Mouse (Mus musculus) heart, embryonic 13.5 days (tissue): ENCODE data around the gene Kcns3. TPM values are rescaled to one million over a fixed set of nuclear protein-coding genes. Genes with fewer than 3 reads are reported as not detected.

Source experiments
- ATAC-seq: fragments of 200-750 bp; cut with Nextera tagmentation; 2 replicates; pipeline ENCODE4 v1.8.0; 2017; ENCODE audit warnings: moderate TSS enrichment; ENCODE audit not compliant: insufficient number of reproducible peaks, low FRiP score, low TSS enrichment; ENCODE audit errors: extremely low read depth
- H3K27ac ChIP-seq: fragments of 300-500 bp; sonication (generic); replicated peaks from 2 replicates; pipeline ENCODE4 v1.5.1; 2015; ENCODE audit warnings: moderate library complexity, mild to moderate bottlenecking, inconsistent platforms
- H3K27me3 ChIP-seq: fragments of 300-500 bp; sonication (generic); replicated peaks from 2 replicates; pipeline ENCODE4 v1.6.1; 2015; ENCODE audit warnings: mild to moderate bottlenecking, inconsistent platforms
- H3K36me3 ChIP-seq: fragments of 300-500 bp; sonication (generic); 2 replicates; pipeline ENCODE4 v1.6.1; 2015; ENCODE audit warnings: mild to moderate bottlenecking, inconsistent platforms
- H3K4me1 ChIP-seq: fragments of 300-500 bp; sonication (generic); 2 replicates; pipeline ENCODE4 v1.6.1; 2015; ENCODE audit warnings: inconsistent platforms
- H3K4me2 ChIP-seq: fragments of 300-500 bp; sonication (generic); 2 replicates; pipeline ENCODE4 v1.6.1; 2015; ENCODE audit warnings: inconsistent platforms, mild to moderate bottlenecking, moderate library complexity
- H3K4me3 ChIP-seq: fragments of 300-500 bp; sonication (generic); 2 replicates; pipeline ENCODE4 v1.5.1; 2015; ENCODE audit warnings: moderate library complexity, mild to moderate bottlenecking, inconsistent platforms
- H3K9ac ChIP-seq: fragments of 300-500 bp; sonication (generic); 2 replicates; pipeline ENCODE4 v1.6.1; 2015; ENCODE audit warnings: inconsistent platforms, mild to moderate bottlenecking, moderate library complexity
- H3K9me3 ChIP-seq: fragments of 300-500 bp; sonication (generic); 2 replicates; pipeline ENCODE4 v1.6.1; 2016; ENCODE audit warnings: inconsistent platforms
- WGBS: fragments of 180-500 bp; shearing (Covaris S2); methylation state at CpG from one replicate; pipeline ENCODE4 v1.1.7; 2015; ENCODE audit warnings: mixed read lengths; 5-methylcytosine and 5-hydroxymethylcytosine counted together
- polyA plus RNA-seq: library from polyadenylated mRNA; unstranded; fragments of >200 nt; fragmentation: Nextera tagmentation; extraction: Ambion mirVana; gene quantifications from 2 replicates; pipeline ENCODE4 v1.2.1, GENCODE M21; 2015

Kcns3 gene
- polyA plus RNA-seq, 1 experiment from 2014 or later = 0.24 TPM

DNA sequence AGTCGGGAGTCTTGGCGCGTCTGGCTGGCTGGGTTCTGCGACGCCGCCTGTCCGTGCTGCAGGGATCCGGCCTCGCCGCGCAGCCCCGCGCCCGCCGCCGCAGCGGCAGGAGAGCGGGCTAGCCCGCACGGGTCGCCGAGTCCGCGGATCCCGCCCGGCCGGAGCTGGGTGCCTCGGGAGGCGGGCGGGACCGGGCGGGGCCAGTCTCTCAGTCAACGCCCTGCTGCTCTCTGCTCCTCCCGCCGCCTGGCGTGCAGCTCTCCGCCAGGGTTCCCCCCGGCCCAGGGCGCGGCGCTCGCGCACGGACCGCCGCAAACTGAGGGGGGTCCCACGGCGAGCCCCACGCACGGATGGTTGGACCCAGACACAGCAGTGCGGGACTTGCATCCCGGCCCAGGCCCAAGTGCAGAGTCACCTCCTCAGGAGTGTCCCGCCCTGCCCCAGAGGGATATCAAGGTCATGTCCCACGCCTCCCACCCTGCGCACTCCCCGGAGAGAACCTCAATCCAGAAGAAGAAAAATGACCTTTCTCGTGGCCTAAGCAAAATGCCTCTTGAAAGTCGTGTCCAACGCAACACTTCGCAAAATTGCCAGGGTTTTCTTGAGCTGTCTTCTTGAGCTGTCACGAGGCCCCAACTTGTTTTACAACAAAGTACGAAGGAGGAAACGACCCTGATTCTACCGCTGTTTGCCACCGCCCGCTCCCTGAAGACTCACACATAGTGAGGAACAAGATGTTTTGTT, 492 bp downstream of the Kcns3 start:
- 1% methylated on average over 29 of the region's 66 CpGs for WGBS
- Histone ChIP-seq H3K9me3 (no peaks in the 10 kb centered on the region), H3K9ac (peak overlapping the region; percentile 74), H3K4me1 (peaks cover 7% of the 10 kb centered on the region), H3K27me3 (peaks cover 67% of the 10 kb centered on the region), H3K4me3 (peak overlapping the region; percentile 67), H3K4me2 (peak overlapping the region; percentile 98), H3K27ac (no peak overlapping the region), H3K36me3 (no peaks in the 10 kb centered on the region)
- ATAC-seq = peak; percentile 48; the same call in 1 of the 2 replicates

DNA sequence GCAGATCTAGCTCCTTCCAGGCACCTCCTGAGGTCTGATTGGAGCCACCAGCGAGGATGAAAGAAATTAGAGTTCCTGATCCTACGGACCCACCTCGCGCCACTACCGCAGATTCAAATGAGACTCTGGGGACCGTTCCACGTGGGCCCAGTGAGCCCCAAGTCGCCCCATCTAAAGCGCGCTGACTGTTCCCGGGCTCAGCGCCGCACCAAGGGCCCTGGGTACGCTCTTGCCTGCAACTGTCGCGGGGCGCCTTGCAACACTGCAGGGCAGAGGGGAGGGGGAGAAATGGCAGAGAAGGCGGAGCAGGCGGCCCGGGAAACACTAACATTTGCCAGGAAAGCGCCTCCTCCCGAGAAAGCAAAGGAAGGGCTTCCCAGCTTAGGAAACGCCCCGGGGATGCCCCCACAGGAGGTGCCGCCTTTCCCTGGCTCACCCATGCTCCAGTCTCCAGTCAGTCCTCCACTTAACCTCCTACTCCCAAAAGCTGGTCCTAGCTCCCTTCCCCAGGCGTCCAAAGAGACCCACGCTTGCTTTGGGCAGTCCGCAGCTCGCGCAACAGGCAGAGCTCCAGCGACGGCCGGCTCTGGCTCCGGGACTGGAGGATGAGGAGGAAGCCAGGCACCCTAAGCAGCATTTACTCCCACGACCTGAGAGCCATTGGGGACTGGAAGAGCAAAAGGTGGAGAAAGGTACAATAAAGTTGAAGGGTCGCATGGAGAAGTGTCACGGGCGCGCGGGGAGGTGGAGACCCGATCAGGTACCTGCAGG, 1.2 kb downstream of the Kcns3 start:
- Histone ChIP-seq H3K4me3 (peak overlapping the region; percentile 67), H3K9ac (peak overlapping the region; percentile 74), H3K27me3 (peaks cover 67% of the 10 kb centered on the region), H3K9me3 (no peaks in the 10 kb centered on the region), H3K27ac (no peak overlapping the region), H3K4me2 (peak overlapping the region; percentile 98), H3K36me3 (no peaks in the 10 kb centered on the region), H3K4me1 (peaks cover 7% of the 10 kb centered on the region)
- ATAC-seq = no peak
- under 1% methylated on average over 40 of the region's 41 CpGs for WGBS

DNA sequence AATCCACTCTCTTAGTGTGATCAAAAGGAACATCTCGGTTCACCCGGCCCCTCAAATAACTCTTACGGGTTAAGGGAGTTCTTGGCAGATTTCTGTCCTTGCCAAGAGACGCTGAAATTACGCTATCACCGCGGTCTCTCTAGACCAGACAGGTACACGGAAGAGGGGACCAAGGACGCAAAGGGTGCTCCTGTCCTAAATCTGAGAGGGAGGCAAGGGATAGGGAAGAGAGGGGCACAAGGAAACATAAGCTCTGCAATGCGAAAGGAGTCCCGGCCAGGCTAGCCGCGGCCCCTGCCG, 1.8 kb downstream of the Kcns3 start:
- Histone ChIP-seq H3K27me3 (peaks cover 67% of the 10 kb centered on the region), H3K4me1 (peaks cover 7% of the 10 kb centered on the region), H3K36me3 (no peaks in the 10 kb centered on the region), H3K4me3 (peak overlapping the region; percentile 67), H3K4me2 (peak overlapping the region; percentile 98), H3K9me3 (no peaks in the 10 kb centered on the region), H3K9ac (peak overlapping the region; percentile 74), H3K27ac (no peak overlapping the region)
- no peak for ATAC-seq
- WGBS = 1% methylated on average over 14 of the region's 14 CpGs

DNA sequence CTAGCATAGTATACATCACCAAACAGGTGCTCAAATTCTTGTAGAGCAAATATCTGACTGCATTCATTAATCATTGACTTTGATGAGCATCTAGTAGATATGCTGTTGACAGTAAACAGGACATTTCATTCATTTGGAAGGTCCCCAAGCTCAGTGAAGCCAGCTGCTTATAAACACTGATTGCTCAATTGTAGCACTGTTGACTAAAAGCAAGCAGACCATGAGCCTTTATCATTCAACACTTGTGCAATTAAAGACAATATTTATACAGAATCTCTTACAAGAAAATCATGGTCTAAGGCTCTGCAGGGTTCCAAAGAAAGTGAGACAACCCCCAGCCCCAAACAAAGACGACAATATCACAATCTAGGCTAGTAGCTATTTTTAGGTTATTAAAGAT, 6.0 kb downstream of the Kcns3 start:
- H3K9ac ChIP-seq = no peak overlapping the region
- WGBS = 54% methylated on average over 1 of the region's 1 CpGs
- 0 out of 2 replicates have a peak, but pooled peaks cover 4% of the 10 kb centered on the region for H3K4me1 ChIP-seq
- no peak overlapping the region for H3K27ac ChIP-seq
- H3K9me3 ChIP-seq = no peaks in the 10 kb centered on the region
- H3K4me3 ChIP-seq = no peak overlapping the region
- H3K4me2 ChIP-seq = no peak overlapping the region
- peaks cover 27% of the 10 kb centered on the region for H3K27me3 ChIP-seq
- ATAC-seq = no peak
- H3K36me3 ChIP-seq = no peaks in the 10 kb centered on the region

DNA sequence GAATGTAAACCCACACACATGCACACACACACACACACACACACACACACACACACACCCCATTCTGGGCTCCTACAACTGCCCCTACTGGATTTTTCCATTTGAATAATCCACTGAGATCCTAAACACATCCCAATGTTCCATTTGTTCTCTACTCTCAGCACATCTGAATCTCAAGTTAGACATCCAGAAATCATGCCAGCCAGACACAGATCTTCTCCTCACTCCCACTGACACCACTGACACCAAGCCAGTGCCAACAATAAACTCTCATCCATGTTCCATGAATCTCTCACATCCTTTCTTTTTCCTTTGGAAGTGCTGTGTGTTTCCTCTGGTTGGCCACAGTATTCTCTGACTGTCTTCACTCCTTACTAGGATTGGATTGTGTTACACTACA, 18.4 kb downstream of the Kcns3 start:
- no peak overlapping the region for H3K9ac ChIP-seq
- H3K4me2 ChIP-seq = no peak overlapping the region
- no peaks in the 10 kb centered on the region for H3K4me1 ChIP-seq
- H3K27ac ChIP-seq = no peak overlapping the region
- no peaks in the 10 kb centered on the region for H3K36me3 ChIP-seq
- H3K27me3 ChIP-seq = no peaks in the 10 kb centered on the region
- no peak overlapping the region for H3K4me3 ChIP-seq
- ATAC-seq = no peak
- no peaks in the 10 kb centered on the region for H3K9me3 ChIP-seq

DNA sequence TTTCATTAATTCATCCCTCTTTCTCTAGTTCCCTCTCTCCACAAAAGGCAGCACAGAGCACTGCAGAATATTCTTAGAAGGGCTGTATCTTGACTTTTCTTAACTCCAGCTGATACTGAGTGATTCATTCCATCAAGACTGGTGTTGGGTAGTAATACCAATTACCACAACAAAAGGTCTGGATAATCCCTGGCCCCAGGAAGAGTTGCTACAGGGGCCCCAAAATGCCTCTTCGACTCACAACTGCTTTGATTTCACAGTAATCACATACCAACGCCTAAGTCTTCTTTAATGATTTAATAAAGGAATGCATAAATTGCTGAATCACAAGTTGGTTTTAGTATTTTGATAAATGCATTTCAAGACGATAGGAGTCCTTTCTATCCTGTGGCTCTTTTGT, 21.7 kb downstream of the Kcns3 start:
- no peaks in the 10 kb centered on the region for H3K27me3 ChIP-seq
- ATAC-seq = no peak
- H3K4me3 ChIP-seq = no peak overlapping the region
- H3K9me3 ChIP-seq = no peaks in the 10 kb centered on the region
- no peak overlapping the region for H3K4me2 ChIP-seq
- no peaks in the 10 kb centered on the region for H3K4me1 ChIP-seq
- 41% methylated on average over 3 of the region's 3 CpGs for WGBS
- no peaks in the 10 kb centered on the region for H3K36me3 ChIP-seq
- H3K27ac ChIP-seq = no peak overlapping the region
- H3K9ac ChIP-seq = no peak overlapping the region

DNA sequence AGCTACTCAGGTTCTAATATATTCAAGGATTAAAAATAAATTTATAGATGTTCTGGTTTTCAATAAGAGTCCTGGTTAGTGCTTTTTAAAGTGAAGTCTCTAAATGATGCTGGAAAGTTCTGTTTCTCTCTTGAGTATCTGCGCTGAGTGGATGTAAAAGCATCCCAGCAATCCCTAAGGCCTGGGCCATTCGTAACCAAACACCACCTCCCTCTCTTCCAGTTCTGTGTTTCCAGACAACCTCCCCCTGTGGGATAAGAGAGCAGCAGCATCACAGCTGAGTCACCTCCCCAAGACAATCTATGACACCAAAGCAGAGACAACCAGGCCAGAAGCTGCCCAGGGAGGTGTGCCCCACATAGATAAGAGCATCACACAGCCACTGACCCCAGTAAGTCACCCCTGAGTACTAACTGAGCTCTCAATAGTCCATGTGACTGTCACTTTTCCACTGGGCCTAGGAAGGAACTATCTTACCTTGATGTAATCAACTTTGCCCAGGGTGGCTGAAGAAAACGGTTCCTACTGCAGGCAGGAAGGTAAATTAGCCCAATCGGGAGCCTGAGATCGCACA, 24.6 kb downstream of the Kcns3 start:
- Histone ChIP-seq H3K4me3 (no peak overlapping the region), H3K4me2 (no peak overlapping the region), H3K27me3 (no peaks in the 10 kb centered on the region), H3K9me3 (no peaks in the 10 kb centered on the region), H3K27ac (no peak overlapping the region), H3K9ac (no peak overlapping the region), H3K36me3 (no peaks in the 10 kb centered on the region), H3K4me1 (no peaks in the 10 kb centered on the region)
- peak; percentile 80 for ATAC-seq
- WGBS = 20% methylated on average over 5 of the region's 5 CpGs

DNA sequence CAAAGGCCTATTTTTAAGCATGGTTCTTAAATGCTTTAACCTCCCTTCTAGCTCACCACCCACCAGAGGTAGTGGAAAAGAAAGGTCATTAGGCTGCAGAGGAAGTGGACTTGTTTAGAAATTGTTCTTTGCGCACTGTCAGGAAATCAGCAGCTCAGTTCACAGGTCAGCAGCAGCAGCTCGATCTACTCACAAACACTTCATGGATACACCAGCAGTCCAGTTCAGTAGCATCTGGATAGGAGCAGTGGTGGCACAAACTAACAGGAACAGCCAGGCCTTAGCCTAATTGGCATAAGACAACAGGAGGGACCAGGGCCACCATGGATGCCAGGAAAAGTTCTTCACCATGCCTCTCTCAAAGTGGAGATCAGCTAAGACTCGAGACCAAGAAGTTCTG, 49.3 kb downstream of the Kcns3 start:
- 63% methylated on average over 3 of the region's 3 CpGs for WGBS
- Histone ChIP-seq H3K9me3 (no peaks in the 10 kb centered on the region), H3K4me1 (no peaks in the 10 kb centered on the region), H3K9ac (no peak overlapping the region), H3K27me3 (no peaks in the 10 kb centered on the region), H3K4me3 (no peak overlapping the region), H3K4me2 (no peak overlapping the region), H3K36me3 (no peaks in the 10 kb centered on the region), H3K27ac (no peak overlapping the region)
- no peak for ATAC-seq

DNA sequence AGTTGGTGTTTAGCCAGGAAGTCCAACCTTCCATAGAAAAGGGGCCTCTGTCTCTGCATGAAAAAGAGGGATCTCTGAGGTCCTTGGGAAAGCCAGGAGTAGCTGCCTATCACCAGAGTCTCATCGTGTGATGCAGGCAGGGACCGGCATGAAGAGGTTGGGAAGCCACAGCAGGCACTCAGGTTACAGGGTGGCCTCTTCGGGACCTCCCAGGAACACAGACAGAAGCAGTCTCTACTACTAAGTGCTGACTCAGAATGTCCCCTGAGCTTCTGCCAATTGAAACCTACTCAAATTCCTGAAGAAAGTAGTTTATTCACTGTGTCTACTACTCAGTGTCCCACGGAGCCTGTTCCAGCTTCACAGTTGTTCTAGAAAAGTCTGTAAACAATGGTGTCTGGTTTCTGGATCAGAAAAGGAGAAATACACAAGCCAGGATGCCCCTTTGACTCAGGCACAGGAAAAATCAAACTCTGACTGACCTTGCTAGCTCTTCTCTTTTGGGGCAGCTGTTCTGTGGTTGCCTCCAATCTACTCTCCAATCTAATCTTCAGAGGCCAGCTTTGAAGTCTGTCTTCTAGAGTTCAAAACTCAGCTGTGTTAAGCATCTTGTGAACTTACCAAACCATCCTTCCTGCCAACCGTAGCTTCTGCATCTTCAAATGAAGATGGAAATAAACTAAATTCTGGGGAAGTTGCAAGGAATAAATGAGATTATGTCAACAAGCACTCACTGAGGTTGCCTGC, 62.1 kb downstream of the Kcns3 start:
- no peak overlapping the region for H3K9ac ChIP-seq
- H3K4me3 ChIP-seq = no peak overlapping the region
- no peaks in the 10 kb centered on the region for H3K4me1 ChIP-seq
- no peak overlapping the region for H3K4me2 ChIP-seq
- H3K27me3 ChIP-seq = no peaks in the 10 kb centered on the region
- no peak for ATAC-seq
- H3K27ac ChIP-seq = no peak overlapping the region
- no peaks in the 10 kb centered on the region for H3K9me3 ChIP-seq
- H3K36me3 ChIP-seq = no peaks in the 10 kb centered on the region
- 37% methylated on average over 5 of the region's 5 CpGs for WGBS

DNA sequence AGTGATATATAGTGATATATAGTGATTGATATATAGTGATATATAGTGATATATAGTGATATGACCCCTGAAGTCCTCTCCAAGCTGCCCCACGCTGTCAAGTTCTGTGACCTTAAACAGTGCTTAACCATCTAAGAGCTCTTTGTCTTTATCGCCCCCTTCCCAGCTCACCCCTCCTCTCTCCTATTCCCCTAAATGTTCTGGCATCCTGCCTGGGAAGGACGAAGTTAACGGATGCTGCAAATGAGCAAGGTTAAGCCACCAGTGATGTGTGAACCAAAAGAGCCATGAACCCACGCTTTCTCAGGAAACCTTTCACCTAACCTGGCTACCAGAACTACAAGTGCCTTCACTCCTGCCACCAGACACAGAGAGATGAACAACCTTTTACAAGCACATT, 64.0 kb downstream of the Kcns3 start:
- 61% methylated on average over 5 of the region's 5 CpGs for WGBS
- H3K9ac ChIP-seq = no peak overlapping the region
- no peaks in the 10 kb centered on the region for H3K4me1 ChIP-seq
- ATAC-seq = no peak
- no peak overlapping the region for H3K4me2 ChIP-seq
- no peaks in the 10 kb centered on the region for H3K9me3 ChIP-seq
- no peaks in the 10 kb centered on the region for H3K27me3 ChIP-seq
- no peaks in the 10 kb centered on the region for H3K36me3 ChIP-seq
- no peak overlapping the region for H3K27ac ChIP-seq
- H3K4me3 ChIP-seq = no peak overlapping the region

DNA sequence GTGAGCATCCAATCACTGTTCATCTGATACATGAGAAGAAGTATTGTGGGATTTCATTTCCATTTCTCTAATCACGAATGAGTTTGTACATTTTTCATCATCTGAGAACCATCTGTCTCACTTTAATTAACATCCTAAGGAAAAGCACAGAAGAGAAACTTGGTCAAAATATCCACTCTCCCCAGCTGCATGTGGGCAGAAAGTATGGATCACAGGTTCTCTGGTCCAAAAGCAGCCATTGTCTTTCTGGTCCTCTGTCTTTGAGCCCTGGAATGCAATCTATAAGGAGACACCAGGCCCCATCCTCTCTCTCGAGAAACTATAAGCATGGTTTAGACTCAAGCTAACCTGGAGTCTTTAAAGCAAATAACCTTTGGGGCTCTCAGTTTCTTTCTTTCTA, 79.8 kb downstream of the Kcns3 start:
- H3K4me3 ChIP-seq = no peak overlapping the region
- H3K4me1 ChIP-seq = no peaks in the 10 kb centered on the region
- no peaks in the 10 kb centered on the region for H3K27me3 ChIP-seq
- no peaks in the 10 kb centered on the region for H3K9me3 ChIP-seq
- WGBS = 77% methylated on average over 2 of the region's 2 CpGs
- H3K9ac ChIP-seq = no peak overlapping the region
- H3K27ac ChIP-seq = no peak overlapping the region
- H3K36me3 ChIP-seq = no peaks in the 10 kb centered on the region
- ATAC-seq = no peak
- no peak overlapping the region for H3K4me2 ChIP-seq
